Mouse (Mus musculus) E14TG2a.4 (cell line): ENCODE data around the gene Ebf1.

Source experiments
- H3K27me3 ChIP-seq: 2 replicates; pipeline ENCODE4 v1.6.1; 2014; ENCODE audit warnings: low read length, control low read depth; ENCODE audit not compliant: insufficient read depth
- H3K36me3 ChIP-seq: 2 replicates; pipeline ENCODE4 v1.6.1; 2014; ENCODE audit warnings: low read length, control low read depth; ENCODE audit not compliant: insufficient read depth
- H3K4me1 ChIP-seq: replicated peaks from 2 replicates; pipeline ENCODE4 v1.6.1; 2014; ENCODE audit warnings: low read depth, low read length, control low read depth
- H3K4me3 ChIP-seq: replicated peaks from 2 replicates; pipeline ENCODE4 v1.5.1; 2014; ENCODE audit warnings: mild to moderate bottlenecking, low read length
- H3K9me3 ChIP-seq: 2 replicates; pipeline ENCODE4 v1.6.1; 2014; ENCODE audit warnings: low read length, control low read depth
- CTCF ChIP-seq: conservative IDR thresholded peaks from 2 replicates; pipeline ENCODE4 v1.5.1; 2014; ENCODE audit warnings: low read length
- NANOG ChIP-seq: IDR thresholded peaks from 2 replicates; pipeline ENCODE4 v1.6.1; 2014; ENCODE audit warnings: borderline replicate concordance, low read length, mixed read lengths
- POU5F1 ChIP-seq: IDR thresholded peaks from 2 replicates; pipeline ENCODE4 v1.6.1; 2014; ENCODE audit warnings: low read length, borderline replicate concordance

The Ebf1 gene

DNA sequence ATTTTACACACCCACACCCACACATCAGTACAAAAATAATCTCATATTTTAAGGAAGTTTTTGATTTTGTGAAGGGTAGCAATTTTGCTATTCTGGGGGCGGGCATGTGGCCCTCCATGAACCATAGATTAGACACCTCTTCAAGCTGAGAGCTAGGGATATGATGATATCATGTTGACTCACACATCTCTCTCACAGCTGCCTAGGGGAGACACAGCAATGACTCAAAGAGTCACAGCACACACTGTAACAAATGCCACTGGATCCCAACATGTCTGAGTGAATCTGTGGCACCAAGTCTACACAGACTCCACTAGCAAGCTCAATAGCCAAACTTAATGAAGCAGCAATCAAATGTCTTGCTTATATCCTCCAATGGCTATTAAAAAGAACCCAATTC, 395.0 kb downstream of the Ebf1 start:
- TF ChIP-seq CTCF (no peak), POU5F1 (no peak), NANOG (no peak)
- Histone ChIP-seq H3K4me3 (no peak overlapping the region), H3K9me3 (no peaks in the 10 kb centered on the region), H3K36me3 (no peaks in the 10 kb centered on the region), H3K4me1 (no peaks in the 10 kb centered on the region), H3K27me3 (no peaks in the 10 kb centered on the region)

DNA sequence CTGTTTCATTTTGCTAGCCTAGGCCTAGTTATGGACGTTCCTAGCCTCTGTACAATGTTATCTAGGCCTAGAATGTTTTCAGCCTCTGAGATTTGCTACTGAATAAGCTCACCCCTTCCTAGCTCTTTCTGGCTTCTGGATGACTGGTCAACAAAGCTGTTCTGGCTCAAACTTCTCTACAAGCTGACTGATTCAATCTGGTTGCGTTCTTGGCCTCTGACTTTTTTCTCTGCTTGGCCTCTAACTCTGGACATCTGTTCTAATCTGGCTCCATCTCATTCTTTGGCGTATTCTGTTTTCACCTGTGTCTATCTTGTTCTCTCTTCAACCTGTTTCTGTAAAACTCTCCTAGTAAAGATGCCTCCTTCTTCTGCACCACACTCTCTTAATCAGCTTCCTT, 400.4 kb downstream of the Ebf1 start:
- TF ChIP-seq NANOG (no peak), POU5F1 (no peak), CTCF (no peak)
- Histone ChIP-seq H3K27me3 (no peaks in the 10 kb centered on the region), H3K9me3 (no peaks in the 10 kb centered on the region), H3K4me1 (no peaks in the 10 kb centered on the region), H3K4me3 (no peak overlapping the region), H3K36me3 (no peaks in the 10 kb centered on the region)

DNA sequence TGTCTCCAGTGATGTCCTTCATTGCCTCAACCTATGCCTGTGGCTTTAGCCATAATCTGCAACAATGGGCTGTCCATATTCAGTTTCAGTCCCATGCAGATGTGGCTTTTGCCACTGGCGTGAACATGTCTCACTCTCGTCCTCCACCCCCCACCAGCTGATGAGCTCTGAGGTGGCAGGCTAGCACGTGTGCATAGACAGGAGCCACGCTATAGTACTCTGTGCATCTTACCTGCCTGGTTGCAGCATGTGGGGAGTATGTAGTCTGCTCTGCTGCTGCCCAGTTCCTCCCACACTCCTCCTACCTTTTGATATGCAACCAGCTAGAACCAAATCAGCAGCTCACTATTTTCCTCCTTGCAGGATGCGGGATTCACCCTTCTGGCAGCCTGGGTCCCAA, 408.9 kb downstream of the Ebf1 start:
- no peaks in the 10 kb centered on the region for H3K9me3 ChIP-seq
- no peaks in the 10 kb centered on the region for H3K36me3 ChIP-seq
- TF ChIP-seq CTCF (no peak), NANOG (no peak), POU5F1 (no peak)
- peaks cover 7% of the 10 kb centered on the region; the same call in 1 of the 2 replicates for H3K4me1 ChIP-seq
- H3K27me3 ChIP-seq = no peaks in the 10 kb centered on the region
- H3K4me3 ChIP-seq = no peak overlapping the region

DNA sequence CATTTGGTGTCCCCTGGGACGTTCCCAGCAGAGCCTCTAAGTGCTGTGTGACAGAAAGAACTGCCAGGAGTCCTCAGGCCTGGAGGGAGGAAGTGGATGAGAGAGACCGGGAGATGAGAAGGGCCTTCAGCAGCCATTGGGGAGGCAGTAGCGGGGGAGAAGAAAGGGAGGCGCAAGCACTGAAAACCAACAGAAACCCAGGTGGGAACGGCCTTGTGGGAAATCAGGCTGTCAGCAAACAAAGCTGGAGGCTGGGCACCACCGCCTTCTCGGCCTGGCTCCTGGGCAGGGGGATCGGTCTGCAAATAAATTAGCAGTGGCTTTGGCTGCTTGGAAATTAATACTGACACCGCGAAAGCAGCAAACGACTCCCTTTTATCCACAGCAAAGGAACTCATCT, 409.6 kb downstream of the Ebf1 start:
- no peaks in the 10 kb centered on the region for H3K9me3 ChIP-seq
- no peaks in the 10 kb centered on the region for H3K27me3 ChIP-seq
- peaks cover 7% of the 10 kb centered on the region; the same call in 1 of the 2 replicates for H3K4me1 ChIP-seq
- H3K36me3 ChIP-seq = no peaks in the 10 kb centered on the region
- H3K4me3 ChIP-seq = no peak overlapping the region
- TF ChIP-seq POU5F1 (no peak), NANOG (no peak), CTCF (no peak)

DNA sequence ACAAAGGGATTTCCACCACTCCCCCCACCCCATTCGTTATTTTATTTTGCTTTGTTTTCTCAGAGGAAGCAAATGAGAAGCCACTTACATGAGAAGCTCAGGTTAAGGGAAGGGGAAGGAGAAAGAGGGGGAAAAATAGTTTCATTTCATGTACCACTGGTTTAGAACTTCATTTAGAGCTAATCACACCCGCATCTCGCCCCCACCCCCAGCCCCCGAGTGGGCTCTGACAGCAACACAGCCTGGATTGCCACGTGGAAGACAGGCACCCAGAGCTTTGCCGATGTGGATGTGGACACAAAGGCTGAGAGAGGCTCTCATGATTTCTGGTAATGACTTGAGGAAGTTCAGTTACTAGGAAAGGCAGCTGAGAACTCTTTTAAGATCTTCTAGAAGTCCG, 410.0 kb downstream of the Ebf1 start:
- H3K36me3 ChIP-seq = no peaks in the 10 kb centered on the region
- H3K27me3 ChIP-seq = no peaks in the 10 kb centered on the region
- no peak overlapping the region for H3K4me3 ChIP-seq
- H3K4me1 ChIP-seq = peaks cover 7% of the 10 kb centered on the region; the same call in 1 of the 2 replicates
- no peaks in the 10 kb centered on the region for H3K9me3 ChIP-seq
- no peak for TF ChIP-seq NANOG

DNA sequence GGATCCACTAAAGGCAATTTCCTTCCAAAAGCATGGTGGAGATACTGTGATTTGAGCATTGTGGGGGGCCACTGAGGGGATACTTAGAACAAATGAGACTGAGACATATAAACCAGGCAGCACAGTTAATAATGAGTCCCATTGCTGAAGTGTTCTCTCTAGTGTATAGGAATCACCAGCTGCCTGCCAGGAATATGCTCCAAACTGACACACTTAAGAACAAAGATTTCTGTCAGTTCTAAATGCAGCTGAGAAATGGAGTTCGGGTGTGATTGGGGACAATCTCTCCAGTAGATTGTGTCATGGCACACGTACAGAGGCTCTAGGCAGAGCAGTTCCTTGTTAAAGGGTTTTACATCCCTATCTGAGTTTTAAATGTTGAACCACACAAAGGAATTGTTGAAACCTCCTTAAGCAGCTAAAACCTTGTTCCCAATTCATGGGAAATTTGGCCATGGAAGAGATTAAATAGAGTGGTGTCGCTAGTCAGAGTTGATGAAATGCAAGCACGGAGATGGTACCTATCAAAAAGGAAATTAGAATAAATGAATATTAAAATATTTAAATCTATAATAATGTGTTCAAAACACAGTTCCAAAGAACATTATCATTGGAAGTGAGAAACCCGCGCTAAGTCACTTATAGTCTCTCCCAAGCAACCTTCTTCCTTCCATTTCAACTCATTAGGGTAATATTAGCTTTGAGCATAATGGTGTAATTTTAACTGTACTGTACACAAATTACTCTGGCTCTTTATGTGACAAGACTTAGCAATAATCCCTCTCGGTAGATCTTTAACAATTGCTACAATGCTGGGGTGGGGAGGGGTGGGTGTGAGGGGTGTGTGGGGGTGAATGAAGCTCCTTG, 438.9 kb downstream of the Ebf1 start:
- TF ChIP-seq POU5F1 (no peak), CTCF (no peak), NANOG (no peak)
- Histone ChIP-seq H3K9me3 (no peaks in the 10 kb centered on the region), H3K4me3 (no peak overlapping the region), H3K27me3 (no peaks in the 10 kb centered on the region), H3K36me3 (no peaks in the 10 kb centered on the region), H3K4me1 (no peaks in the 10 kb centered on the region)
